Mouse (Mus musculus) CH12.LX (cell line): ENCODE measurements at regions not wholly inside any gene's neighbourhood (a gene's known extent, or its start where the extent isn't known, plus 50 kb on each side); places are given as distances from the start of the nearest gene placed in this dataset.

Source experiments
- CTCF ChIP-seq, 2 experiments: IDR thresholded peaks in 1 of 2; conservative IDR thresholded peaks in 1 of 2; 2 replicates each; pipeline ENCODE4 v1.5.1; 2011 to 2012; ENCODE audit warnings: low read depth in 2 of 2, low read length in 2 of 2, improper control_type of control experiment in 1 of 2, inconsistent platforms in 1 of 2, mild to moderate bottlenecking in 1 of 2, moderate library complexity in 1 of 2
- POLR2A ChIP-seq: IDR thresholded peaks from 2 replicates; pipeline ENCODE4 v1.6.1; 2011; ENCODE audit warnings: low read depth, mild to moderate bottlenecking, improper control_type of control experiment, low read length

DNA sequence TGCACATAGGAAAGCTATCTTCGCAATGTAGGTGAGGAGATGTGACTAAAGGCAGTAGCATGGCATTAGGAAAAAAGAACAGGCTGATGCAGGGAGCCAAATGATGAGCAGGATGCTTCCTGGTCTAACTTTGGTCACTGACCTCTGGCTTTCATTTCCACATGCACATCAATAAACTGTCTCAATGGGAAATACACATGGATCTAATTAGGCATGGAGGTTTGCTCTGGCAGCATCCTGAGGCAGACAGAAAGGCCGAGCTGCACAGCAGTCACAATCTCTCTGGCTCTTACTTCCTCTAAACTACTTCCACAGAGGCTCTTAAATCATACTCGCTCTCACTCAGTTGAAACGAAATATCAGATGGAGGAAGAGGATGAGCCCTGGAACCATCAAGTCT is 112.7 kb upstream of the Kcnab1 start:
- no peak for TF ChIP-seq CTCF (conservative IDR thresholded peaks at IDR 0.05 in 1 of 2, IDR thresholded peaks at IDR 0.05 in 1 of 2; ENCODE audit: low read depth in 2 of 2, low read length in 2 of 2)
- TF ChIP-seq POLR2A, result no peak
